Mouse (Mus musculus): Measurements from ENCODE around the gene Snx20.
A peak's percentile ranks its signal among the peaks of the same experiment; 100 is the strongest.
"Not testable (repeated sequence)": the region's sequence is repeated elsewhere in the genome, so short reads cannot be mapped to it uniquely, and the experiment has no call there.

Snx20 gene

GRCm38 (mm10) chr8:88635474-88636397 is at the start of gene Snx20:
Gene Snx20, minus strand, starts transcription at chr8:88636128.
- DNase-seq = no peak

GRCm38 (mm10) chr8:88683656-88684289 is 47.8 kb upstream of the Snx20 start:
- DNase-seq = no peak

DNA sequence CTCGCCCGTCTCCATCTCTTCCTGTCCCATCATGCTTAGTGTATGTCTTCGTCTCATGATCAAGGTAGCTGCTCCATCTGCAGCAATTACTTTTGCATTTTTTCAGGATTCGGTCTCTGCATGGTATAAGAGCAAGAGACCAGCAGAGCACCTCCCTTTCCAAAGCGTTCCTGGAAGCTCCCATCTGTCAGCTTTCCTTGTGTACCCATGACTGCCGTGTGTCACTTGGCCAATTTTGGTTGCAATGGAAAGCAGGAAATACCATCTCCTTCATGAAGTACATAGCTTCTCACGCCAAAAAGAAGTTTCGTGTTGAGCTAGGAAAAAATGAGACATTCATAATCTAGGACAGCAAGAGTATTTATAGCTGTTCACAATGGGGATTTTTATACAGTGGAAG is 45.1 kb upstream of the Snx20 start:
- no peak for DNase-seq

GRCm38 (mm10) chr8:88680566-88680965 is 44.6 kb upstream of the Snx20 start:
- no peak for DNase-seq

- no peak for DNase-seq
These were observed 41.1 kb upstream of the Snx20 start for GRCm38 (mm10) chr8:88677071-88677470.

DNA sequence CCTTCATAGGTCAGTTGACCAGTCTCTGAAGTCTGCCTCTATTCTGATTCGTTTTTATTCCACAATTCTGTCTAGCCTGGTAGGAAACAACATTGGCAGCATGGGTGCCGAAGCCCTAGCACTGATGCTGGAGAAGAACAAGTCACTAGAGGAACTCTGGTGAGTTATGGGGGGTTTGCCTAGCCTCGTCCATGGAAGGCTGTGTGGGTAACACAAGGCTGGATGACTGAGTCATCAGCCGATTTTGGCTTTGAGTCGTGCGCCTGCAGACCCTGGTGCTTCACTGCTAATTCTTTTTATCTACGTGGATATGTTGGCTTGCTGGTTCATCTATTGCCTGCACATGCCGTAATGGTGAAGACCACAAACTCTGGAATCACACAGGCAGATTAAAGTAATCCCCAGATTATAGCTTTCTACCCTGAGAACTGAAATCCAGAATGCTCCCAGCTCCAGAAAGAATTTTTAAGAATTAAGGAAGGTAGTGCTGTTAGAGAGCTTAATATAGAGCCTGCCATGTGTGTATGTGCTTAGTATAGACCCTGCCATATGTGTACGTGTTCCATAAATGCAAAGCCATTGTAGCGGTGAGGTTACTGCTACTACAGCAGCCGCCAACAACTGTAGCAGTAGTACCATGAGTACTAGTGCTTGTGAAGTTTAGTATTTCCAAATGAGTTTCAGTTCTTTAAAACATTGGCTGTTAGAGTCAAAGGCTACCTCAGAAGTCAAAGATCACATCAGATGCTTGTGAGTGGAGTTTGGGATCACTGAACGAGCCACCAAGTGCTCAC is 39.6 kb upstream of the Snx20 start:
- no peak for DNase-seq

DNA sequence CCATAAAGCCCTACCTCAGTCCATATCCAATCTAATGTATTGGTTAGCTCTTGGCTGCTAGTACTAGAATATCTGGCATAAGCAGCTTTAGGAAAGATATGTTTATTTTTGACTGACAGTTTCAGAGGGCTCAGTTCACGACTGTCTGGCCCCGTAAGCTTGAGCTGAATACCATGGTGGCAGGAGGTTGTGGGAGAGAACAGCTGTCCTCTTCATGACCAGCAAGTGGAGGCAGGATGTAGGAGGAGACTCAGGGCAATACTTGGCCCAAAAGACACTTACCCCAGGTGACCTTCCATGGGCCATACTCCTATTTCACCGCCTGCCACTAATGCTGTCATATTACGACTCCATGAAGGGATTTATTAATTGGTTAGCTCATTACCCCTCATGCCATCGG is 37.9 kb upstream of the Snx20 start:
- DNase-seq = no peak

DNA sequence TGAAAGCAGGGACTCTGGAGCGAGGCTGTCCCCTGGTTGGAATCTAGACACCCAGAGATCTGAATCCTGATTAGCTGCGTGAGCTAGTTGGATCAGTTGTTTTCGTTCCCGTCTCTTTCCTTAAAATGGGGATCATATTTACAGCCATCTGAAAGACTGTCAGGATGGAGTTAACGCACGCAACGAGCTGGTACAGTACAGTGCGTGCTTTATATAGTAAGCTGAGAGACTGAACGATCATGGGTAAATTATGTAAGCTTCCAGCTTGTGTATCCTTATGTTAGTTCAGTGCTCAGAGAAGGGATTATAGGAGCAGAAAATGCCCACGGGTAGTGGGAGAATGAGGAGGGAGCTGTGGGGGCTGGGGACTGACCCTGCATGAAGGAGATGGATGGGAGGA is 35.6 kb upstream of the Snx20 start:
- DNase-seq = no peak

GRCm38 (mm10) chr8:88670782-88671181 is 34.9 kb upstream of the Snx20 start:
- no peak for DNase-seq

GRCm38 (mm10) chr8:88668400-88669086 is 32.6 kb upstream of the Snx20 start:
- DNase-seq = no peak

- no peak for DNase-seq
These were observed 30.5 kb upstream of the Snx20 start for GRCm38 (mm10) chr8:88666435-88666834.

DNA sequence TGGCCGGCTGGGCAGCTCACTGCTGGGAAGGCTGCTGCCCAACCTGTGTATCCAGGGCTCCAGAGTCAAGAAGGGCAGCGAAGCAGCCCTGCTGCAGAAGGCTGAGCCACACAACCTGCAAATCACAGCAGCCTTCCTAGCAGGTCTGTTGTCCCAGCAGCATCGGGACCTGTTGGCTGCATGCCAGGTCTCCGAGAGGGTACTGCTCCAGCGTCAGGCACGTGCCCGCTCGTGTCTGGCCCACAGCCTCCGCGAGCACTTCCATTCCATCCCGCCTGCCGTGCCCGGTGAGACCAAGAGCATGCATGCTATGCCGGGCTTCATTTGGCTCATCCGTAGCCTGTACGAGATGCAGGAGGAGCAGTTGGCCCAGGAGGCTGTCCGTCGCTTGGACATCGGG is 29.0 kb upstream of the Snx20 start:
- no peak for DNase-seq

GRCm38 (mm10) chr8:88664121-88664520 is 28.2 kb upstream of the Snx20 start:
- DNase-seq = no peak

DNA sequence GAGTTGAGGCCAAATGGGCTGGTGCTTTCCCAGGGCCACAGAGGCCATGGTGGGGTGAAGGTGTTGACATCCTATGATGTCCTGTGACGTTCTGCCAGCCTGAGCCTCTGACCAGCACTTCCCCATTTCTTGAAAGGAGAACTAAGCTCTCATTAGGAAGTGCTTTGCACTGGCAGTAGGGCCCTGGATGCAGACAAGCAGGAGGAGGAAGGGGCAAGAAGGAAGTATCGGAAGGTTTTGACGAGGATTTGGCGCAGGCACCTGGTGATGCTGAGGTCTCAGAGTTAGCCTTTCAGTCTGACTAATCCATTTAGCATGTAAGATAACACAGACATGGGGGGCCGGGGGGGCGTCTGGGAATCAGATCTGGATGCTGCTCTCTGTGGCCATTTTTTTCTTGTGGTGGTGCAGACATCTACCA is 26.5 kb upstream of the Snx20 start:
- no peak for DNase-seq

- no peak for DNase-seq
These were observed 23.9 kb upstream of the Snx20 start for GRCm38 (mm10) chr8:88659873-88660272.

DNA sequence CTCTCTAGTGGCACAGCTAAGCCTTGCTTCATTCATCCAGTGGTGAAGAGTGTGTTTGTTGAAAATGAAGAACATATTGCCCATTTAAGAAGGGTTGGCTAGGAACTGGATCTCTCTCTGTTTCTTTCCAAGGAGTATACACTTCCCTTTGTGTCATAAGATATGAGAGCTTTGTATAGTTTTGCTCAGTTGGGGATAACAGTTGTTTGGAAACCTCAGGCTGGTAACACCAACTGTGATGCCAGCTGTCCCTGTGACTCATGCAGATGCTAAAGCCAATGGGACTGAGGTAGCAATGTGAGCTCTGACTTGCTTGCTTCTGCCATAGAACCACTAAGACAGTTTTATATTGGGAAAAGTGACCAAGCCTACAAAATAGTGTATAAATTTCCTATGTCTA is 19.4 kb upstream of the Snx20 start:
- peak; percentile 53 for DNase-seq

DNA sequence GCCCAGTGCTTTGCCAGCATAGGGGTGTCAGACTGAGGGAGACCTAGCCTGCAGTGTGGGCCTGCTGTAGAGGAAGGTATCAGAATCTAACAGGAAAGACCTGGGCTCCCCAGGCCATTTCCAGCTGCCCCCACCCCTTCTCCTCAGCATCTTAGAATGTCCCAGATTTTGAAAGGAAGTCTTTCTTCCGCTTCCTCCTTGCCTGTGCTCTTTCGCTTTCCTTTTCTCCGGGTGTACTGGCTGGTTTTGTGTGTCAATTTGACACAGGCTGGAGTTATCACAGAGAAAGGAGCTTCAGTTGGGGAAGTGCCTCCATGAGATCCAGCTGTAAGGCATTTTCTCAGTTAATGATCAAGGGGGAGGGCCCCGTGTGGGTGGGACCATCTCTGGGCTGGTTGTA is 15.2 kb upstream of the Snx20 start:
- not testable (repeated sequence) for DNase-seq

DNA sequence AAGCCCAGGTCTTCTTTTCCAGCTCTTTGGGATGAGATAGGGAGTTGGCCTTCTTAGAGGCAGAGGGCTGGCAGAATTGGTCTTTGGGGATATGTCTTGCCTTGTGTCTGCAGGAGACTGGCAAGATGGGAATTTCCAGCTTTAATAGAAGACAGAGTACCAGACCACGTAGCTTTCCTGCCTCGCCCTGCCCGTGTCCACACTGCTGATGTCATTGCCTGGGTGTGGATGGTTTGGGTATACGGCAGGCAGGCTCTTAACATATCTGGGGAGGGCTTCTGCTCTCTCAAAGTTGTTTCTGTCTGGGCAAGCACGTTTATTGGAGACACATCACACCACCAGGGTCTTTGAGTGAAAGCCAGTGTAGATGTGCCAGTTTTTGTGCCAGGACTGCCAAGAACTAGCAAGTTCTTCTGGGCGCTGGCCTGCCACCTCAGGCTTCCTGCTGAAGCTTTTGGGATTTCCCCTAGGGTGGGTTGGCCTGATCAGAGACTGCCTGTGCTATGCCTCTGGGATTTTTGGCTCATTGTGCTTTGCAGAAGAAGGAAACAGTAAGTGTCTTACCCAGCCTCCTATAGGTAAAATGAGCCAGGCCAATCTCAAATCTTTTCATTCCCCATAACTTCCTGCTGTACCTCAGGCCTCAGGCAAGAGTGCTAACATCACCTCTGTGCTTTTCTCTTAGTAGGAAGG is 14.2 kb upstream of the Snx20 start:
- no peak for DNase-seq

- no peak for DNase-seq
These were observed 12.4 kb upstream of the Snx20 start for GRCm38 (mm10) chr8:88648322-88648721.

DNA sequence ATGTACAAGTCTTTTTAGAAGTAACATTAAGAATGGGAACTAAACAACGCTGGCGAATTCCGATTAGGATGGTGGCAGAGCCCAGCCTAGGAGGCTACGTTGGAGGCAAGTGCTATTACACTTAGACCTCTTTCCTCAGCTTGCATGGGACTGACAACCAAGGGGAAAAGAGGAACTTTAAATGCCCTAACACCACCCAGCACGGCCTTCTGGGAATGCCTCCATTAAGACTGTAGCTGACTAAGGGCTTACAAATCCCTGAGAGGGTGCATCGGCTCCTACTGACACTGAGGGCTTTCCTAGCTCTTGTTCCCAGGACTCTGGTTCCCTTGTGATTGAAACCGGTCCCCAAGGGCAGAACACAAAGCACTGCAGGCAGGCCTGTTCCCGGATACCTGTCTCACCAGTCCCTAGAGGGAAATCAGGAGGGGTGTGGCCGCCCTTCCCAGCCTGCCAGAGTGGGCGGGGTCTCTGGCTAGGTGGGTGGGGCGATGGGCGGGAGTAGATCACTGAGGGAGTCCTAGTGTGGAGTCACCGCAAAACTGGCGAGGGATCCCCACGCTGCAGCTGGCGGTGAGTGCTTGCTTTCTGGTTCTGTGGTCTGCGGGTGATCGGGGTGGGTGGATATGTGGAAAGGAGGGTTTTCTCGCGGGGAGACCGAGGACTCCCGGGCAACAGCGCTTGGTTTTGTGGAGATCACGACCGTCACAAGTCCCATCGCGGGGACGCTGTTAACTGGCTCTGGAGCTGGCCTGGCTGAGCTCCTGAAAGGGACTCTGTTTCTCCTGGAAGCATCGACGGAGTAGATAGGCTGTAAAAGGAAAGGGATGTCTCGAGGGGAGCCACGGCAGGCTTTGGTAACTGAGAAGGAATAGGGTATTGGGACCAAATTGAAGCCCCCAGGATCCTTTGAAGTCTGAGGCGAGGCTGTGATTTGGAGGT is 11.2 kb upstream of the Snx20 start, which contains the start of gene Nod2:
TSS of gene Nod2 (plus strand) at position 479 of the 942 bp plus-strand sequence.
- peak; percentile 42 for DNase-seq

Measured in right cerebral cortex, postnatal 25 days (tissue).